Mouse (Mus musculus): ENCODE measurements at regions not wholly inside any gene's neighbourhood (a gene's known extent, or its start where the extent isn't known, plus 50 kb on each side); places are given as distances from the start of the nearest gene placed in this dataset.

DNA sequence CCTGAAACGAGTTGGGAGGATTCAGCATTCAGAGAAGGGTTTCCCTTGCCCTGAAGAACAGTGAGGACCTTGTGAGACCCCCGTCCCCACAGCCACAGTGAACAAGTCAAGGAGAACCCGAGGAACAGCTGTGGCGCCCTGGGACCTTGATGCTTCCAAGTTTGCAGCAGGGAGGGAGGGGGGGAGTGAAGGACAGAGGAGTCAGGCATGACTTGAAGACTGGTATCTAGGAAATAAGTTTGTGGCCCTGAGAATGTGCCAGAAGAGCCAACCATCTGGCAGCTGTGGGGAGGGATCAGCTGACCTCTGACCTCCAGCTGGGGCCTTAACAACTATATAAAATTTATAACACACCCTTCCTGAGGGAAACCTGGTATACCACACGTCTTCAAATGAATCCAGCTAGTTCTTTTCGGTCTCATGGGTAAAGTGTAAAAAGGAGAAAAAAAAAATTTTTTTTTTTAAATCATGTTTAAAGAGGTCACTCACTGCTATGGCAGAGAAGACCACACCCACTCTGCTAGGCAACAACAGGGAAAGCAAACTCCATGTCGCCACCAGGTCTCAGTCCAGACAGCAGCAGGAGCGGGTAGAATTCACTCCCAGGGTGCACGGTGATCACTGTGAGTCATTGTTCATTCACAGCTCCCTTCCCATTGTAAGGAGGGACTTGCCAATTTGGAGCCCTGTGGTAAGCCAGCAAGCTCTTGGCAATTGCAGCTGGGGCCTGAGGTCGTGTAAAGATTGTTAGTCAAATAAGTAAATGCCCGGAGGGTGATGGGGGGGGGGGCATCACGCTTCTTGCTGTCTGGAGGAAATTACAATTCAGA, 58.3 kb upstream of the Ralgps2 start:
- no peaks in the 10 kb centered on the region for H3K36me3 ChIP-seq
- peaks cover 25% of the 10 kb centered on the region; the same call in 1 of the 2 replicates for H3K4me1 ChIP-seq
- H3K27me3 ChIP-seq = no peaks in the 10 kb centered on the region
- no peak overlapping the region for H3K9ac ChIP-seq
- no peak overlapping the region for H3K27ac ChIP-seq (replicated peaks)
- no peak for ATAC-seq (ENCODE audit: insufficient number of reproducible peaks, low FRiP score, low TSS enrichment, low read depth)
- no peak overlapping the region for H3K4me3 ChIP-seq (replicated peaks)
- 49% methylated on average over 12 of the region's 12 CpGs for WGBS
- H3K4me2 ChIP-seq (replicated peaks) = no peak overlapping the region
- no peaks in the 10 kb centered on the region for H3K9me3 ChIP-seq (replicated peaks)

- H3K36me3 ChIP-seq = no peaks in the 10 kb centered on the region
- H3K4me1 ChIP-seq = peaks cover 25% of the 10 kb centered on the region; the same call in 1 of the 2 replicates
- H3K9ac ChIP-seq = no peak overlapping the region
- H3K4me3 ChIP-seq (replicated peaks) = no peak overlapping the region
- H3K27me3 ChIP-seq = no peaks in the 10 kb centered on the region
- H3K27ac ChIP-seq (replicated peaks) = no peak overlapping the region
- 71% methylated on average over 10 of the region's 10 CpGs for WGBS
- no peak overlapping the region for H3K4me2 ChIP-seq (replicated peaks)
- H3K9me3 ChIP-seq (replicated peaks) = no peaks in the 10 kb centered on the region
- ATAC-seq (ENCODE audit: insufficient number of reproducible peaks, low FRiP score, low TSS enrichment, low read depth) = no peak
Observed at GRCm38 (mm10) chr1:156997033-156997432, 57.6 kb upstream of the Ralgps2 start.

- H3K27me3 ChIP-seq = no peaks in the 10 kb centered on the region
- H3K4me3 ChIP-seq (replicated peaks) = no peak overlapping the region
- no peak overlapping the region for H3K27ac ChIP-seq (replicated peaks)
- H3K9ac ChIP-seq = no peak overlapping the region
- peaks cover 24% of the 10 kb centered on the region; the same call in 1 of the 2 replicates for H3K4me1 ChIP-seq
- no peaks in the 10 kb centered on the region for H3K9me3 ChIP-seq (replicated peaks)
- H3K4me2 ChIP-seq (replicated peaks) = no peak overlapping the region
- 75% methylated on average over 10 of the region's 10 CpGs for WGBS
- ATAC-seq (ENCODE audit: insufficient number of reproducible peaks, low FRiP score, low TSS enrichment, low read depth) = 0 out of 2 replicates have a peak, but pooled peaks have one; percentile 35
- no peaks in the 10 kb centered on the region for H3K36me3 ChIP-seq
Observed at GRCm38 (mm10) chr1:156996084-156996880, 56.9 kb upstream of the Ralgps2 start.

DNA sequence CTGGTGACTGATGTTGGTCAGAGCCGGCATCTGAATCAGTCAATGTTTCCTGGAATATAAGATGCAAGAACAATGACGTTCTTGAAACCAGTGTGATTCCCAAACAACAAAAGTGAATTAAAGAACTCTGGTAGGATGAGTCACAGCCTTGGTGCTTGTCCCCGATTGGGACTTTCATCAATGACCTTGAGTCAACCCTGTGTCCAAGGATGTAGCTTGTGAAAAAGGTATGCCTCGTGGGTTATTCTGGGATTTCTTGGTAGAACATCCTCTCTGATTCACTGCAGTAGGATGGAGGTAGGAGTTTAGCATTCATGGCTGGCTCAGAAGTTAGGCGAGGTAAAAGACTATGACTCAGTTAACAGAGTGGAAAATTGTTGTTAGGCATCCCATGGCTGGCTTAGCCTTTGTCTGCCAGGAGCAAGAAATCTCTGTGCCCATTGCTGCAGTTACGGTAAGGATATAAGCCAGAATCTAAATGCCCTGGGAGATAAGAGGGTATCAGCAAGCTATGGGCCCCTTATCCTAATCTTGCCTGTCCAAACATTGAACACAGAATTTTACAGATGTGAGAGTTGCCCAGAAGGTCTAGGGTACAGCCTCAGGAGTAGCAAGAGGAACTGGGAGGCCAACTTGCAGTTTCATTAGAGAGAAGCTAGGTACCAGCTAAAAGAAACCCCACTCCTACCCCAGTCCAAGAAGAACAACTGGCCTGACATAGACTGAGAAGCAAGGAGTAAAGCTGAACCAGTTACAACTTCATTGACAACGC, 55.9 kb upstream of the Ralgps2 start:
- Histone ChIP-seq H3K4me2 (replicated peaks) (no peak overlapping the region), H3K4me1 (peaks cover 17% of the 10 kb centered on the region; the same call in 1 of the 2 replicates), H3K27ac (replicated peaks) (no peak overlapping the region), H3K9me3 (replicated peaks) (no peaks in the 10 kb centered on the region), H3K36me3 (no peaks in the 10 kb centered on the region), H3K27me3 (no peaks in the 10 kb centered on the region), H3K9ac (no peak overlapping the region), H3K4me3 (replicated peaks) (no peak overlapping the region)
- 90% methylated on average over 7 of the region's 7 CpGs for WGBS
- ATAC-seq (ENCODE audit: insufficient number of reproducible peaks, low FRiP score, low TSS enrichment, low read depth) = no peak

DNA sequence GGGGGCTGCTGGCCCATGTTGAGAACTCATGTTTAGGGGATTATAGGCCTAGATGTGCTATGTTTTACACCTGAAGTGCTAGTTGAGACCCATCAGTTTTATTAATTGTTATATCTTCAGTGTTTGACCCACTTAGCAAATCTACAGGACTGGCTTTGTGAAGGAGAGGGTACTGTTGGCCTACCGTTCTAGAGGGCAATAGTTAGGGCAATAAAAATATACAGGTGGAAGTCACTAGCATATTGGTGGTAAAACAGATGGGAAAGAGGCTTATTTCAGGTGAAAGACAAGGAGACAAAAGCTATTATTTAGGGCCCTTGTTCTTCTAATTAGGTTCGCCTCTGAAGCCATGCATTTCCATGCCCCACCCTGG, 55.2 kb upstream of the Ralgps2 start:
- Histone ChIP-seq H3K36me3 (no peaks in the 10 kb centered on the region), H3K9ac (no peak overlapping the region), H3K4me1 (peaks cover 12% of the 10 kb centered on the region; the same call in 1 of the 2 replicates), H3K9me3 (replicated peaks) (no peaks in the 10 kb centered on the region), H3K4me2 (replicated peaks) (no peak overlapping the region), H3K4me3 (replicated peaks) (no peak overlapping the region), H3K27ac (replicated peaks) (no peak overlapping the region), H3K27me3 (no peaks in the 10 kb centered on the region)
- WGBS = 94% methylated on average over 2 of the region's 2 CpGs
- ATAC-seq (ENCODE audit: insufficient number of reproducible peaks, low FRiP score, low TSS enrichment, low read depth) = no peak

DNA sequence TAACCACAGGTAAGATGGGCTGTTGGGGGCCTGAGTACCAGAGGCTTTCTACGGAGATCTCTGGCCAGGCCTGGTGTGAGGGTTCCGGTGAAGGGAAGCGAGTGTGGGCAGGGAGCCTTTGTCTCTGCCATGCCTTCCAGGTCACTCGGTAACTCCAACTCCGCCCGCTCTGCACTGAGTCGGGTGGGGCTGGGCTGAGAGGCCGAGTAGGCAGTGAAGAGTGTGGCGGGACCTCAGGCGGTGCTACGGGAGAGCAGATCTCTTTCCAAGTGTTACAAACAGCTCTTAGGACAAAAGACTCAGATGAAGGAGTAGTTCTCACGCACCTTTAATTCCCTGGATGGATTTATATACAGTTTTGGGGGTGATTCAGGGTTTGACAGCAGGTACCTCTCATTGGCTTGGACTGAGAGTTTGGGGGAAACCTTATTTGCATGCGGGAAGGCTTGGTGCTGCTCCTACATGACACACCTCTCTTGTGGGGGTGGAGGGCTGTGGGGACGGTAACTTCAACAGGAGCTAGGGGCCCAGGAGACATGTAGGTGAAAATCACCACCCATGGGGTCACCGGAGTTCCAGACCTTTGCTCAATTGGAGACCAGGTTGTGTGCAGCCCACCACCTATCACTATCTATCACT, 54.7 kb upstream of the Ralgps2 start:
- H3K9ac ChIP-seq = no peak overlapping the region
- H3K9me3 ChIP-seq (replicated peaks) = no peaks in the 10 kb centered on the region
- H3K4me3 ChIP-seq (replicated peaks) = no peak overlapping the region
- no peak overlapping the region for H3K4me2 ChIP-seq (replicated peaks)
- no peaks in the 10 kb centered on the region for H3K27me3 ChIP-seq
- no peaks in the 10 kb centered on the region for H3K36me3 ChIP-seq
- ATAC-seq (ENCODE audit: insufficient number of reproducible peaks, low FRiP score, low TSS enrichment, low read depth) = no peak
- H3K4me1 ChIP-seq = peaks cover 12% of the 10 kb centered on the region; the same call in 1 of the 2 replicates
- WGBS = 69% methylated on average over 15 of the region's 15 CpGs
- H3K27ac ChIP-seq (replicated peaks) = no peak overlapping the region

DNA sequence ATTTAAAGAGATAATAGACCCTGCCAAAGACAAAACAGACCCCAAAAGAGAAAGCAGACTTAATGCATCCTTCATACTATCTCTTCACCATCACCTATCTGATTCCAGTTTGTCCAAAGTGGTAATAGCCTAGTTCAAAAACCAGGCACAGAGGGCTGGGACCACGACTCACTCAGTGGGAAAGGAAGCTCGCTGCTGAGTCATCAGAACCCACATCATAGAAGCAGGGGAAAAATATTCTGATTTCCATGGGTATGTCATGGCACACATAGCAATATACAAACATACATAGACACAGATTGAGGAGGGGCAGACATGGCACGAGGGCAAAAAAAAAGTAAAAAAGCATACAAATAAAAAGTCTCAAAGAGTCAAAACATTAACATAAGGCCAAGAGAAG, 53.7 kb upstream of the Ralgps2 start:
- ATAC-seq (ENCODE audit: insufficient number of reproducible peaks, low FRiP score, low TSS enrichment, low read depth) = no peak
- H3K4me3 ChIP-seq (replicated peaks) = no peak overlapping the region
- H3K27me3 ChIP-seq = no peaks in the 10 kb centered on the region
- no peaks in the 10 kb centered on the region for H3K9me3 ChIP-seq (replicated peaks)
- H3K4me1 ChIP-seq = peaks cover 11% of the 10 kb centered on the region; the same call in 1 of the 2 replicates
- H3K9ac ChIP-seq = no peak overlapping the region
- H3K27ac ChIP-seq (replicated peaks) = no peak overlapping the region
- H3K36me3 ChIP-seq = no peaks in the 10 kb centered on the region
- no peak overlapping the region for H3K4me2 ChIP-seq (replicated peaks)
- 62% methylated on average over 3 of the region's 3 CpGs for WGBS

DNA sequence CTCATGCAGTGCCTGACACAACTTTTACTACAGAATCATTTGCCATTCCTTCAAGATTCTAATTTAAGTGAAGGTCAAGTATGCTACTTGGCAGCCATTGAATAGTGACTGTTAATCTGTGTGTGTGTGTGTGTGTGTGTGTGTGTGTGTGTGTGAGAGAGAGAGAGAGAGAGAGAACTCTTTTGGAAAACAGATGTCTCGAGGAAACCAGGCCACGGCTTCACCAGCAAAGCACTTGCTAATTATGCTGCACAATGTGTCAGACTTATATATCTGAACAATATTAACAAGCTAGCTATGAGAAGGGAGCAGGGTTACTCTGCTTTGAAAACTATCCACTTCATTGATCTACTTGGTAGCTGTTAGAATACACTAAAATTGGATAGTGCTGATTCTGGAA, 53.1 kb upstream of the Ralgps2 start:
- H3K36me3 ChIP-seq = no peaks in the 10 kb centered on the region
- no peak overlapping the region for H3K27ac ChIP-seq (replicated peaks)
- H3K9ac ChIP-seq = no peak overlapping the region
- H3K4me1 ChIP-seq = peaks cover 6% of the 10 kb centered on the region; the same call in 1 of the 2 replicates
- H3K4me2 ChIP-seq (replicated peaks) = no peak overlapping the region
- no peak for ATAC-seq (ENCODE audit: insufficient number of reproducible peaks, low FRiP score, low TSS enrichment, low read depth)
- H3K9me3 ChIP-seq (replicated peaks) = no peaks in the 10 kb centered on the region
- no peaks in the 10 kb centered on the region for H3K27me3 ChIP-seq
- WGBS = 46% methylated on average over 2 of the region's 2 CpGs
- no peak overlapping the region for H3K4me3 ChIP-seq (replicated peaks)

DNA sequence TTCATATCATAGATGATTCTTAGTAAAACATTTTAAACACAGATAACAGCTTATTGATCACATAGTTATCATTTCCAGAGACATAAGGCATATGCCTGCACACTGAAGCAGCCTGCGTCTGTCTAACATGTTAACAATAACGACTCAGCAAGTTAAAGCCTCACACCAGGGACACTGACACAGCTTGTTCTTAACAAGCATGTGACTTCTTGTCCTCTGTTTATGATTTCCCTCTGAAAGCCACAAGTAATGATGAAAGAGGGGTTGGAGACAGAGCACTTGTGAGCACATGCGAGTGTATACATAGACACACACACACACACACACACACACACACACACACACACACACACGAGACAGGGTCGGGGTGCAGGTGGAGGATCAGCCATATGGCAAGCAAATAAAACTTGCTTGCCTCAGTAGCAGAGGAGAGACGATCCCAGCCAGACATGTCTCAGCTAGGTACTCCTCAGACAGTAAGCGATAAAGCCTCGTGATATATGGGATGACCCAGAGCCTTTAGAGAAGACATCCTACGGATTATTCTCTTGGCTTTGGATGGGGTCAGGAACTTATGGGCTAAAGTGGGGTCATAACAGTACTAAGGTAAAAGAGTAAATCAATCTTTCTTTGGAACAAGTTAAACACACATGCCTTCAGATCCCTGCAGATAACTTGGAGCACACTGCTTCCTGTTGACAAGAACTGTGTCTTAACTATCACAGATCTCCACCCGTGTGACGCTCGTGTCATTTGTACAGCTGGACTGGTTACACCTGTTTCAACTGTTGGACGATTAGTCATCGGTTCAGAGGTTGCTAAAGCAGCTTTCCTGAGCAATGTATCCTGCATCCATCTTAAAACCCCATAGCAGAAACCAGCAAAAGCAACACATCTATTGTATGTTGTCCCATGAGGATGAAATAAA, 51.4 kb upstream of the Ralgps2 start:
- Histone ChIP-seq H3K27me3 (0 out of 2 replicates have a peak, but pooled peaks cover 3% of the 10 kb centered on the region), H3K9me3 (replicated peaks) (no peaks in the 10 kb centered on the region), H3K4me1 (no peaks in the 10 kb centered on the region), H3K4me3 (replicated peaks) (no peak overlapping the region), H3K4me2 (replicated peaks) (no peak overlapping the region), H3K9ac (no peak overlapping the region), H3K27ac (replicated peaks) (0 out of 2 replicates have a peak overlapping the region, but pooled peaks have one; percentile 5), H3K36me3 (no peaks in the 10 kb centered on the region)
- no peak for ATAC-seq (ENCODE audit: insufficient number of reproducible peaks, low FRiP score, low TSS enrichment, low read depth)
- 53% methylated on average over 14 of the region's 14 CpGs for WGBS

- no peaks in the 10 kb centered on the region for H3K36me3 ChIP-seq
- H3K4me1 ChIP-seq = no peaks in the 10 kb centered on the region
- WGBS = 44% methylated on average over 9 of the region's 9 CpGs
- H3K9ac ChIP-seq = no peak overlapping the region
- H3K27ac ChIP-seq (replicated peaks) = no peak overlapping the region
- no peaks in the 10 kb centered on the region for H3K9me3 ChIP-seq (replicated peaks)
- no peak overlapping the region for H3K4me2 ChIP-seq (replicated peaks)
- H3K4me3 ChIP-seq (replicated peaks) = no peak overlapping the region
- 0 out of 2 replicates have a peak, but pooled peaks cover 4% of the 10 kb centered on the region for H3K27me3 ChIP-seq
- peak; percentile 66; the same call in 1 of the 2 replicates for ATAC-seq (ENCODE audit: insufficient number of reproducible peaks, low FRiP score, low TSS enrichment, low read depth)
Observed at GRCm38 (mm10) chr1:156990112-156990511, 50.7 kb upstream of the Ralgps2 start.

All from embryonic facial prominence, embryonic 15.5 days (tissue).